Mouse (Mus musculus) retina, adult 2 months (tissue): ENCODE data around the gene Asb1.

Source experiments
- DNase-seq: peaks from one replicate; pipeline ENCODE4 v3.0.0-alpha.2; 2012; ENCODE audit warnings: low read depth, low spot score

Asb1 gene

DNA sequence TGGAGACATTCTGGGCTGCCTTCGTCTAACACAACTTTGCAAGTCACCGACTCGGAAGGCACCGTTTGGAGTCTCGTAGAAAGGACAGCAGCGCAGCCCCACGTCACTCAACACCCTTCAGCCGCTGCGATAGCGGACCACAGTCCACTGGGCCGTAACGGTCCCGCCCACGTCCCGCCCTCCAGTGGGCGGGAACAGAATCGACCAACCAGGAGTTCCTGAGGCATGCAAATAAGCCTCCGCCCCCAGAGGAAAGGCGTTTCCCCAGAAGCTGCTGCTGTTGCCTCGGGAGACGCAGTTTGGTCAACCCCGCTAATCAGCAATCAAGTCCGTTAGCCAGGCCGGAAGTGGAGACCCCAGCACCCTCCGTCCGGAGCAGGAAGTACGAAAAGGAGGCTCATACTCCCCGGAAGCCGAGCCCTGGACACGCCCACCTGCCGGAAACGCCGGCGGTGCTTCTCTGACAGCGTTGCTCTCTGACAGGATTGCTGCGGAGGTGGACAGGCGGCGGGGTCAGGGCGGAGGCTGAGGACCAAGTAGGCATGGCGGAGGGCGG is at the start of gene Asb1:
Gene Asb1 (plus strand): TSS at position 274 of the 556 bp plus-strand sequence.
- DNase-seq, result peak; percentile 86

DNA sequence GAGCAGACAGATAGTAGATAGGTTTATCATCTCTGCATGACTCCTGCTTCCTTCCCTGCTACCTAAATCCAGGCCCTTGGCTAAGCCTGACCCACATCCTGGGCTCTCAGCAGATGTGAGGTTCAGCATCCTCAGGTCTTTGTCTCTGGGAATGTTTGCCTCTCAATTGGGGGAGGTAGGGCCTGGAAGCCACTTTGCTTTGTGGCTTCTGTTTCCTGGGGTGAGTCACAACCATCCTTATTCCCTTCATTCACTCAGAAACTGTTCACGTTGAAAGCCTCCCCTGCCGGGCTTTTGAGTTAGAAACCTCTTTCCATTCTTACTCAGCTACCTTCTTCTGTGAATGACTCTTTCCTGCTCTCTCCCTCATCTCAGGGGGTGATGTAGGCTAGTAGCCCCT is 47.6 kb upstream of the Asb1 start:
- no peak for DNase-seq

DNA sequence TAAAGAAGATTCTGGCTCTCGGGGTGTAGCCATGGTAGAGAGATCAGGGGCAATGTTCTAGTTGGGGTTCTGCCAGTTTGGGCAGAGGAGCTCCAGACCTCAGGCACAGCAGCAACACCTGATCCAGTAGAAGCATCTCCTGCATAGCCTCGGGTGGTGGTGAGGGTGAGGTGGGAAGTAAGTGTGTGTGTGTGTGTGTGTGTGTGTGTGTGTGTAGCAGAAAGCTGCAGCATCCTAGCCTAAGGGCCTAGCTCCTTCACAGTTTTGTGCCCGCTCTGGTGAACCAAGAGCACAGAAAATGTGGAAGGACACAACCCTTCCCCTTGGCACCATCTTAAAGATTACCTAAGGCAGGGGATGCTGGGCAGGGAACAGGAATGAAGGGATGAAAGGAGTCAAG is 46.4 kb upstream of the Asb1 start:
- DNase-seq, result no peak

DNA sequence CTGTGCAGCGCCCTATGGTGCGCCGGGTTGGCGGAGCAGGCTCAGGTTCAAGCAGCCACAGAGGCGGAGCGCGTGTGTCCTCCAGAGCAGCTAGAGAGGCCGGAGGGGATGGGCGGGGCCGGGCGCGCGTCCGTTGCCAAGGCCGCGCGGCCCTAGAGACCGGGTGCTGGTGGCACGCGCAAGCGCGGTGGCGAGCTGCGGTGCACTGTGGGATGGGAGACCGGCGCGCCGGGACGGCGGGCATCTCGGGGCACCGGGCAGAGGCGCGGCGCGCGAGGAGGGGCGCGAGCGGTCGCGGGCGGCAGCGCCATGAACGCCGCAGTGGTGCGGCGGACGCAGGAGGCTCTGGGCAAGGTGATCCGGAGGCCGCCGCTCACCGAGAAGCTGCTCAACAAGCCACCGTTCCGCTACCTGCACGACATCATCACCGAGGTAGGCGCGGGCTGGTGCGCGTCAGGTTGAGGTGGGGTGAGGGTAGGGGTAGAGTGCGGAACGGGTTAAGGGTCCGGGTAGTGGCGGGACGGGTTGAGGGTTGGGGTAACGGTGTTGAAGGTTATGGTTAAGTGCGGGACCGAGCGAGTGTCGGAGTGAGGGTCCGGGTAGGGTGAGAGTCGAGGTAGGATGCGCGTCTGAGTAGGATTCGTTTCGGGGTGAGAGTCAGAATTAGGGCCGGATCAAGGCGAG is 45.7 kb upstream of the Asb1 start, which contains the start of gene Traf3ip1:
Gene Traf3ip1 (plus strand): TSS at position 191 of the 684 bp plus-strand sequence.
- DNase-seq, result peak; percentile 86

DNA sequence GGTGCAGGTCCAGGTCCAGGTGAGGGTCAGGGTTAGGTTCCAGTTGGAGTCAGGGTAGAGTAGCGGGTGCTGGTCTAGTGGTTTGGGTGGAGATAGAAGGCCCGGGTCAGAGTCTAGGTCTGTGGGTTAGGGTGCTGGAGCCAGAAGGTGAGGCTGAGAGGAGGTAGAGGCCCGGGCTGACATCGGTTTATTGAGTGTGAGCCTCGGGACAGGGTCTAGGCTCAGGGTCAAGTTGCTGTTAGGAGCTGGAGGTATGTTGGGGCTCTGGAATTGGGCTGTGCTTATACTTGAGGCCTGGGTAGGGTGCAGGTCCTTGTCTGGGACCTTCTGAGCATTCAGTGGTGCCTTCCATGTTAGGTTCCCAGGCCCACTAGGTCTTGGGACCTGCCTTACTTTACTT is 45.0 kb upstream of the Asb1 start:
- no peak for DNase-seq

DNA sequence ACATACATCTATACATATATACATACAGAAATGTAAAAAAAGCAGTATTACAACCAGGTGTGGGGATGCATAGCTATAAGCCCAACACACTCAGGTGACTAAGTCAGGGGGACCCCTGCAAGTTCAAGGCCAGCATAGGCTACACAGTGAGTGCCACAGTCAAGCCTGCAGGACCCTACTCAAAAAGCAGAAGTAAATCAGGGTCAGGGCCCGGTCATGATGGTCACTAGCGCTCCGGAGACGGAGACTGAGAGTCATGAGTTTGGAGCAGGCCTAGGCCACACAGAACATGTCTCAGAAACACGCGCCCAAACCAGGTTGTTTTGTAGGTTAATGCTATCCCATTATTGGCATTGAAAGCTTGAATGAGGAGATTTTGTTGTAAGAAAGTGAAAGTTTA is 41.8 kb upstream of the Asb1 start:
- DNase-seq, result no peak

DNA sequence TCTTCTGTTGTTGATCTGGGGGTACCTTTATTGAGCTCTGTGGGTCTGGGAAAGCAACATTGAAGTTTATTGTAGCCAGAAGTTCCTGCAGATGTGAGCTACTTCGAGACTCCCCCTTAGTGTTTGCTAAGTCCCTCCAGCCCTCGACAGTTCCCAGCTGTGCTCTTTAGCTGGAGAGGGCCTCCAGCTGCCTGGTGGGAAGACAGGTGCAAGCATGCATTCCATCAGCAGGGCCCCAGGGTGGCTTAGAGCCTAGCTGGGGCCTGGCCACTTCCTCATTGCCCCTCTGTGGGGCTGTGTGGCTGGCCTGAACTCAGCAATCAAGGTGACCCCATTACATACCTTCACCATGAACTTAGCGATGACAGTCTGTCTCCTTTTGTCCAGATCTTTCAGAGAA is 35.7 kb upstream of the Asb1 start:
- DNase-seq, result no peak

DNA sequence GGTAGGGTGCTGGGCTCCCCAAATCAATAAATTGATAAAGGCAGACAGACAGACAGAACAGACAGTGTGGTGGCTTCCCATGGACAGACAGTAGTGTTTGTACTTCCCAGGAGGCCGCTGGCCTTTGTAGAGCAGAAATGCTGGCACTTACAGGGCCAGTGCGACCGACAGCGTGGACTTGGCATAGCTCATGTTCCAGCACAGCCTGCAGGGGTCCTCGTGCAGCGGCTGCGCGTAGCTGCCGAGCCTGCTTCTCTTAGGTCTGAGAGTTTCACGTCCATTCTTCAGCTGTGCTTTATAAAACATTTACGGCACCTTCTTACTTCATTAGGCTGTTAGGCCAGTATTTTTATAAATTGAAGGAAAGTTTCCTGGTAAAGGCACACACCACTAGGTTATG is 25.4 kb upstream of the Asb1 start:
- DNase-seq, result no peak

GRCm38 (mm10) chr1:91515642-91516041 is 24.7 kb upstream of the Asb1 start:
- no peak for DNase-seq

DNA sequence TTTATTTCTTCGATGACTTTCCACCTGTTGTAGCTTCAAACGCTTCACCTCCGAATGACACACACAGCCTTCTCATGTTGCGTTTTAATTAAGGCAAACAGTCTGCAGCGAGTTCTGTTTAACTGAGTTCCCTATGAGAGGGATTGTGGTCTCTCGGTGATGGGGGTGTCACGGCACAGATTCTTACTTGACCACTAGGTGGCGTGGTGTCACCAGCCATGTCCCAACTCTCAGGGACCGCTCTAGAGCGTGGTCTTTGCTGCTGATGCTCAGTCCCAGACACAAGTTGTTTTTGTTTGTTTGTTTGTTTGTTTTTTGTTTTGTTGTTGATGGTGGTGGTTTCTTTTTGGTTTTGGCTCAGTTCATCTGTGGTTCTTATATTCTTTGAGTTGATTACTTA is 16.6 kb upstream of the Asb1 start:
- DNase-seq, result no peak

DNA sequence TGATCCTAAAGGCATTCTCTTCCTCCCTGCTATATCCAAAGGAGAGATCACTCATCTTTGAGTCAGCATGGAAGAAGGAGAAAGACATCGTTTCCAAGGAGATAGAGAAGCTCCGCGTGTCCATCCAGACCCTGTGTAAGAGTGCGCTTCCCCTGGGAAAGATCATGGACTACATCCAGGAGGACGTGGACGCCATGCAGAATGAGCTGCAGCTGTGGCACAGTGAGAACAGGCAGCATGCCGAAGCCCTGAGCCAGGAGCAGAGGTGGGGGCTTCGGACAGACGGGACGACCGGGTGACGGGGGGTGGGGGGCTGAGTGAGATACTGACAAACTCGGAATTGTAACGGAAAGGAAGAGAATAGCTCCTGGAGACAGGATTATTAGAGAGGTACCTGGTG is 14.5 kb upstream of the Asb1 start:
- no peak for DNase-seq

DNA sequence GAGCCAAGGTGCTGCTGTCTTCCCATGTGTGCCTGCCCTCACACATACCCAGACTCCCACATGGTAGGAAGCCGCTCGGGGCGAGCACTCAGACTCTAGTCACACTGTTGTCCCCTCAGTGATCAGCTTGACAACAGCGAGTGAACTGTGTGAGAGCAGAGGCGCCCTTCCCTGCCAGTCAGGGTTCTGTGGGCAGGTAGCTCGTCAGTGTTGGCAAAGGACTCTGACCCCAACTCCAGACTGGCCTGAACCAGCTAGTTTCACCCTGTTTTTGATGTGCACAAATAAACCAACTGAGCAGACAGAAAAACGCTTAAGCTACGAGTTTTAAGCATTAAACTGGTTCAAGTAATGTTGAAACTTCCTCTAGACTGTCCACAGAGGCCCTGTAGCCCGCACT is 10.2 kb upstream of the Asb1 start:
- no peak for DNase-seq

DNA sequence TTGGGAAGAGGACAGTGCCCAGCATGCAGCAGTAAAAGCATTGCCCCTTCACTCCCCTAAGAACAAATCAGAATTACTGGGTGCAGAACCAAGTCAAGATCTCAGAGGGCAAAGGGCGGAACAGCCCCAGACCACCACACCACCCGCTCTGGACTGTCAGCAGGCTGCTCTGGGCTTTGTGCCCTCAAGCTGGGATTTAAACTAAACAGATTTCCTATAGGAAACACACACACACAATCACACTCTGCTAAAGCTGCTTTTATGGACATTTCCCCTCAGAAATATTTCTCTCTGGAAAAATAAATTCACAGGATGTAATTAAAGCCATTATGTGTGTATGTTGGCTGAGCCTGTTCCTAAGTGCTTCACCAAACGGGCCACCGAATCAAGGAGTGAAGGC is 8.1 kb upstream of the Asb1 start:
- no peak for DNase-seq

DNA sequence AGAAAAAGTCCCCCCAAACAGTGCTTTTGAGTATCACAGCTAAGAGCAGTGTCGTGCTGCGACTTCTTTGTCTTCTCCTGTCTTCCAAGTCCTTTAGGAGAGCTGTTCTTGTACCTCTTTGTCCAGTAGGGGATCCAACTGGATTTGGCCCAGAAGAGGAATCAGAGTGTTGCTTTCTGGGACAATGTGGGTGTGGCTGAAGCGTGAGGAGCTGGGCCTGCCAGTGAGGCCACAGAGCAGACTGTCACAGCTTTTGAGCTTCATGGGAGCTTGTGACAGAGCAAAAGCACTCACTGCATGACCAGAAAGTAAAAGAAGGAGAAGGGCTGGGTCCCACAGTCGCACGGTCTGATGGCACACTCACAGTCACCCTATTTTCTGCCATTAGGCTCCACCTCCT is 7.5 kb upstream of the Asb1 start:
- DNase-seq, result no peak

GRCm38 (mm10) chr1:91533483-91533882 is 6.9 kb upstream of the Asb1 start:
- no peak for DNase-seq

GRCm38 (mm10) chr1:91533961-91534723 is 6.2 kb upstream of the Asb1 start:
- DNase-seq, result no peak

- DNase-seq, result no peak
These were observed 2.4 kb upstream of the Asb1 start for GRCm38 (mm10) chr1:91537786-91538569.

GRCm38 (mm10) chr1:91538570-91538929 is 1.8 kb upstream of the Asb1 start:
- DNase-seq, result no peak

- no peak for DNase-seq
These were observed 1.1 kb upstream of the Asb1 start for GRCm38 (mm10) chr1:91539246-91539645.

GRCm38 (mm10) chr1:91539704-91540270 is 557 bp upstream of the Asb1 start:
- no peak for DNase-seq

DNA sequence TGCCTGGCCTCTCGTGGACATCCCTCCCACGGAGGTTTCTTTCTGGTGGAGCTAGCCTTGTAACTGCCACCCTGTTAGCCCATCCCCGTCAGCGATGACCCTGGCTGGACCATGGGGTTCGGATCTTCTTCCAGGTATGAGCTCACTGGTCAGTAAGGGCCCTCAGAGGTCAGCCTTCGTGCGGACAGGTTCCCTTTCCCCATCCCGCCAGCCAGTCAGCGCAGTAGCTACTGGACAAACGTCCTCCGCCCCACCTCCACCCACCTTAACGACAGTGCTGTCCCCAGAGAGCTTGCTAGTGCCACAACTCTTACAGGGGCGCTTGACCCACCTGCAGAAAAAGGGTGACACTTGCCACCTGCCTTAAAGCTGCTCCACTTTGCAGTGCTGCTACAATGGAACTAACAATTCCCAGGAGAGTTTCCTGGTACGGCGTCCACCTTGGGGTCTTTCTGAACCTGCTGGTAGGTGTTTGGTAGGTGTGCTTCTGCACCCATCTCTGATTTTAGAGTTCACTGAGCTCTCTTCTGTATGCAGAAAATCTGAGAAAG is 773 bp downstream of the Asb1 start:
- DNase-seq, result no peak

- no peak for DNase-seq
These were observed 3.6 kb downstream of the Asb1 start for GRCm38 (mm10) chr1:91543974-91544373.
